Mouse (Mus musculus): ENCODE results near the gene Tnrc6c. TPM values are rescaled to one million over a fixed set of nuclear protein-coding genes. Genes with fewer than 3 reads are reported as not detected.

Tnrc6c gene
- total and polyA plus RNA-seq, 3 experiments: 6.9 to 16.7 (median 12.8) TPM

DNA sequence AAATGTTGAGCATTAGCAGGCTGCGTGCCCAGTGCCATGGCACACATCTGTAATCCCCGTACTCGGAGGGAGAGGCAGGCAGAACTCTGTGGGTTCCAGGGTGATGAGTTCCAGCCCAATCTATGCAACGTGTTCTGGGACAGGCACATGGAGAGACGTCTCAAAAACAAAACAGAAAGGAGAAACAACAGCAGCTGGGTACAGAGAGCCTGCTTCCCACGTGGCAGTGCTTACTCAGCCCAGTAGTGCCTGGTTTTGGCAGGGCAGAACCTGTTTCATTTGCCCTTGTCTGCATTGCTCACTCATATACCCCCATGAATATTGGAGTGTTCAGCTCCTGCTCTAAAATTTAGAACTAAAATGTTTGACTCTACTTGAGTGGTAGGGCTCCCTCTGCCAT is 97.5 kb downstream of the Tnrc6c start:
- in situ Hi-C loops (cut with MboI; ENCODE audit: low pct_ligation_motif_present, low pct_unique_long_range_greater_than_20kb, low sequenced_read_pairs) (no loop called here), dilution Hi-C loops (cut with MboI; ENCODE audit: extremely low pct_ligation_motif_present, extremely low pct_unique_long_range_greater_than_20kb, low sequenced_read_pairs) (no loop called here)
- Histone ChIP-seq H3K27me3 (replicated peaks) (no peaks in the 10 kb centered on the region), H3K4me3 (replicated peaks in 1 of 3; ENCODE audit: low read depth in 2 of 3, low read length in 2 of 3, poor library complexity in 1 of 3) (peak overlapping the region in 2 of 3 experiments; percentile 1 to 9), H3K9me3 (replicated peaks; ENCODE audit: low read length) (peaks cover 3% of the 10 kb centered on the region), H3K4me2 (ENCODE audit: insufficient read depth, low read depth, poor library complexity, severe bottlenecking) (no peak overlapping the region), H3K79me2 (replicated peaks; ENCODE audit: control insufficient read depth, extremely low read depth, insufficient read depth, poor library complexity, severe bottlenecking) (no peaks in the 10 kb centered on the region), H3K4me1 (ENCODE audit: control insufficient read depth in 1 of 2, insufficient read depth in 2 of 2) (peaks cover 3 to 35% of the 10 kb centered on the region in 2 experiments), H3K27ac (ENCODE audit: insufficient read depth, low read depth) (peak overlapping the region; percentile 12; the same call in 1 of the 2 replicates), H3K9ac (ENCODE audit: insufficient read depth, low read depth) (no peak overlapping the region), H3K36me3 (replicated peaks in 1 of 2; ENCODE audit: control insufficient read depth in 1 of 2, insufficient read depth in 1 of 2, low read length in 1 of 2) (peaks cover 73 to 78% of the 10 kb centered on the region in 2 experiments)
- TF ChIP-seq E2F4 (IDR thresholded peaks at IDR 0.05; ENCODE audit: insufficient replicate concordance, low read depth, low read length): no peak
- peak; percentile 73 for TF ChIP-seq BHLHE40 (IDR thresholded peaks at IDR 0.05; ENCODE audit: low read depth, low read length)
- 0 out of 2 replicates have a peak, but pooled peaks have one; percentile 54 for TF ChIP-seq TCF12 (IDR thresholded peaks at IDR 0.05; ENCODE audit: low read depth, low read length)
- TF ChIP-seq SIN3A (IDR thresholded peaks at IDR 0.05; ENCODE audit: low read length): peak; percentile 93
- TF ChIP-seq MAZ (IDR thresholded peaks at IDR 0.05; ENCODE audit: low read depth, low read length): no peak
- TF ChIP-seq MYC (IDR thresholded peaks at IDR 0.05; ENCODE audit: low read depth, low read length): peak; percentile 98
- no peak for TF ChIP-seq POLR2AphosphoS2 (IDR thresholded peaks at IDR 0.05; ENCODE audit: low read depth, low read length)
- TF ChIP-seq MXI1 (IDR thresholded peaks at IDR 0.05; ENCODE audit: low read depth, low read length): peak; percentile 99
- no peak for TF ChIP-seq JUND (conservative IDR thresholded peaks at IDR 0.05; ENCODE audit: low read depth, low read length)
- peak; percentile 84 for TF ChIP-seq ETS1 (conservative IDR thresholded peaks at IDR 0.05; ENCODE audit: low read depth, low read length)
- 0 out of 2 replicates have a peak, but pooled peaks have one; percentile 46 for TF ChIP-seq UBTF (IDR thresholded peaks at IDR 0.05; ENCODE audit: low read depth, low read length)
- TF ChIP-seq ELF1 (IDR thresholded peaks at IDR 0.05; ENCODE audit: low read depth, low read length): no peak
- peak; percentile 48 for TF ChIP-seq EP300 (IDR thresholded peaks at IDR 0.05; ENCODE audit: low read length)
- peak; percentile 71 for TF ChIP-seq IRF4 (IDR thresholded peaks at IDR 0.05; ENCODE audit: low read depth, low read length)
- TF ChIP-seq KAT2A (IDR thresholded peaks at IDR 0.05; ENCODE audit: insufficient replicate concordance, low read length): no peak
- 0 out of 2 replicates have a peak, but pooled peaks have one; percentile 39 for TF ChIP-seq MAFK (IDR thresholded peaks at IDR 0.05; ENCODE audit: insufficient replicate concordance, low read length)
- no peak for TF ChIP-seq NELFE (IDR thresholded peaks at IDR 0.05; ENCODE audit: low read depth, low read length)
- peak; percentile 98 for TF ChIP-seq MAX (IDR thresholded peaks at IDR 0.05; ENCODE audit: low read length)
- TF ChIP-seq RCOR1 (conservative IDR thresholded peaks at IDR 0.05; ENCODE audit: low read depth, low read length): no peak
- DNase-seq (ENCODE audit: extremely low read depth): peak; percentile 74

DNA sequence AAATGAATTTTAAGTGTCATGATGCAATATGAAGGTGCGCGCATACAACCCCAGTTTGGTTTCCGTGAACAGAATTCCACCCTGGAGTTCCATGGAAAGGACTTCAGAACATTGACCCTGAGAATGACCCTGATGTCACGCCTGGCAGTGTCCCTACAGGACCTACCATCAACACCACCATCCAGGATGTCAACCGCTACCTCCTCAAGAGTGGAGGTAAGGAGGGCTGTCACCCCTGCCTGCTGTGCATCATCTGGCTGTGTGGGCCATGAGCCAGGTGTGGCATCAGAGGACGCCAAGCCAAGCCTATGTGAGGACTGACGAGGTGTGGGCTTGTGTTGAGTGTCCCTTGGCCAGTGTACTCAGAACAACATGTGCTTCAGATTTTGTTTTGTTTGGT is 101.8 kb downstream of the Tnrc6c start:
- H3K27me3 ChIP-seq (replicated peaks): no peaks in the 10 kb centered on the region
- dilution Hi-C loops (cut with MboI; ENCODE audit: extremely low pct_ligation_motif_present, extremely low pct_unique_long_range_greater_than_20kb, low sequenced_read_pairs) (no loop called here), in situ Hi-C loops (cut with MboI; ENCODE audit: low pct_ligation_motif_present, low pct_unique_long_range_greater_than_20kb, low sequenced_read_pairs) (no loop called here)
- no peaks in the 10 kb centered on the region for H3K79me2 ChIP-seq (replicated peaks; ENCODE audit: control insufficient read depth, extremely low read depth, insufficient read depth, poor library complexity, severe bottlenecking)
- peaks cover 73 to 80% of the 10 kb centered on the region in 2 experiments for H3K36me3 ChIP-seq (replicated peaks in 1 of 2; ENCODE audit: control insufficient read depth in 1 of 2, insufficient read depth in 1 of 2, low read length in 1 of 2)
- no peak overlapping the region for H3K27ac ChIP-seq (ENCODE audit: insufficient read depth, low read depth)
- no peak for TF ChIP-seq NELFE (IDR thresholded peaks at IDR 0.05; ENCODE audit: low read depth, low read length)
- no peak for TF ChIP-seq ETS1 (conservative IDR thresholded peaks at IDR 0.05; ENCODE audit: low read depth, low read length)
- TF ChIP-seq MXI1 (IDR thresholded peaks at IDR 0.05; ENCODE audit: low read depth, low read length): no peak
- TF ChIP-seq ZMIZ1 (IDR thresholded peaks at IDR 0.05; ENCODE audit: low read depth, low read length): no peak
- no peak for TF ChIP-seq EP300 (IDR thresholded peaks at IDR 0.05; ENCODE audit: low read length)
- TF ChIP-seq ELF1 (IDR thresholded peaks at IDR 0.05; ENCODE audit: low read depth, low read length): no peak
- H3K9ac ChIP-seq (ENCODE audit: insufficient read depth, low read depth): no peak overlapping the region
- H3K4me3 ChIP-seq (replicated peaks in 1 of 3; ENCODE audit: low read depth in 2 of 3, low read length in 2 of 3, poor library complexity in 1 of 3): no peak overlapping the region
- peaks cover 3 to 11% of the 10 kb centered on the region in 2 experiments for H3K4me1 ChIP-seq (ENCODE audit: control insufficient read depth in 1 of 2, insufficient read depth in 2 of 2)
- H3K9me3 ChIP-seq (replicated peaks; ENCODE audit: low read length): peaks cover 3% of the 10 kb centered on the region
- H3K4me2 ChIP-seq (ENCODE audit: insufficient read depth, low read depth, poor library complexity, severe bottlenecking): no peak overlapping the region
- DNase-seq (ENCODE audit: extremely low read depth): no peak
